Mouse (Mus musculus) bone marrow macrophage, adult 2 months (primary cell): ENCODE measurements around the gene Tab1. TPM values are rescaled to one million over a fixed set of nuclear protein-coding genes. Genes with fewer than 3 reads are reported as not detected.

Experiments
- H3K27ac ChIP-seq: 2 replicates; pipeline ENCODE4 v1.5.1; 2012; ENCODE audit warnings: low read depth, low read length; ENCODE audit not compliant: insufficient read depth
- H3K4me1 ChIP-seq: 2 replicates; pipeline ENCODE4 v1.6.1; 2012; ENCODE audit warnings: low read length; ENCODE audit not compliant: control insufficient read depth, insufficient read depth
- H3K4me3 ChIP-seq: 2 replicates; pipeline ENCODE4 v1.5.1; 2012; ENCODE audit warnings: mild to moderate bottlenecking, low read length, moderate library complexity; ENCODE audit not compliant: insufficient read depth
- CTCF ChIP-seq: IDR thresholded peaks from 2 replicates; pipeline ENCODE4 v1.5.1; 2012; ENCODE audit warnings: low read depth, mild to moderate bottlenecking, low read length, moderate library complexity
- POLR2A ChIP-seq: IDR thresholded peaks from 2 replicates; pipeline ENCODE4 v1.6.1; 2012; ENCODE audit warnings: mild to moderate bottlenecking, low read depth, low read length, borderline replicate concordance
- polyA plus RNA-seq: library from polyadenylated mRNA; stranded (reverse); fragments of >200 nt; gene quantifications from 2 replicates; pipeline ENCODE4 v1.2.4, GENCODE M21; 2012; ENCODE audit not compliant: missing spikeins, insufficient read depth, insufficient read length

Gene Tab1
- polyA plus RNA-seq, 1 experiment, result 19.2 TPM

DNA sequence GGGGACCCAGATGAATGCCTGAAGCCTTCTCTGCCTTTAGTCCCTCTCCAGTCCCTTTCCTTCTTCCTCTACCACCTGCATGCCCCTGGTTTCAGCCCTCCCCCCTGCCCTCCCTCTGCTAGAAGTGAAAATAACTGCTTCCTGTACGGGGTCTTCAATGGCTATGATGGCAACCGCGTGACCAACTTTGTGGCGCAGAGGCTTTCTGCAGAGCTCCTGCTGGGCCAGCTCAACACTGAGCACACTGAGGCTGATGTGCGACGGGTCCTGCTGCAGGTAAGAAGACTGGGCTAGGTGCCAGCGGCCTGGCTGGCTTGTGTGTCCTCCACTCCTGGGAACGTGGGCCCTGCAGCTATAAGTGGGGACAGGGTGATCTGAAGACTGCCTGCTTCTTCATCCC is 15.6 kb downstream of the Tab1 start:
- H3K4me3 ChIP-seq, result no peak overlapping the region
- TF ChIP-seq POLR2A (no peak), CTCF (no peak)
- no peak overlapping the region for H3K27ac ChIP-seq
- no peaks in the 10 kb centered on the region for H3K4me1 ChIP-seq

GRCm38 (mm10) chr15:80149517-80149916 is 16.6 kb downstream of the Tab1 start:
- H3K4me1 ChIP-seq, result no peaks in the 10 kb centered on the region
- H3K4me3 ChIP-seq, result no peak overlapping the region
- TF ChIP-seq CTCF (no peak), POLR2A (no peak)
- no peak overlapping the region for H3K27ac ChIP-seq

DNA sequence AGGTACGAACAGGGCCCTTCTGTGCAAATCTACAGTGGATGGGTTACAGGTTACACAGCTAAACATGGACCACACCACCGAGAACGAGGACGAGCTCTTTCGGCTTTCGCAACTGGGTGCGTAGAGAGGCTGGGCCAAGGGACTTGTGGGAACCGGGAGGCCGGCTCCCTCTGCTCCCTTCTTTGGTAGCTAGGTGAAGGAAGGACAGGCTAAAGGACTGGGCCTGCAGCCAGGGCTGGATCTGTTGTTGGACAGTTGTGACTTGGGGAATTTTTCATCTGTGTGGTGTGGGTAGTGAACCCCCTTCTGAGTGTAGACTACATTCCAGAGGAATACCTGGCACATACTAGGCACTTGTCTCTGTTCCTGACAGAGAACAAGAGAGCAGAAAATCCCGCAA is 19.7 kb downstream of the Tab1 start:
- no peak for TF ChIP-seq POLR2A
- no peak for TF ChIP-seq CTCF
- no peak overlapping the region for H3K27ac ChIP-seq
- no peaks in the 10 kb centered on the region for H3K4me1 ChIP-seq
- H3K4me3 ChIP-seq, result no peak overlapping the region

DNA sequence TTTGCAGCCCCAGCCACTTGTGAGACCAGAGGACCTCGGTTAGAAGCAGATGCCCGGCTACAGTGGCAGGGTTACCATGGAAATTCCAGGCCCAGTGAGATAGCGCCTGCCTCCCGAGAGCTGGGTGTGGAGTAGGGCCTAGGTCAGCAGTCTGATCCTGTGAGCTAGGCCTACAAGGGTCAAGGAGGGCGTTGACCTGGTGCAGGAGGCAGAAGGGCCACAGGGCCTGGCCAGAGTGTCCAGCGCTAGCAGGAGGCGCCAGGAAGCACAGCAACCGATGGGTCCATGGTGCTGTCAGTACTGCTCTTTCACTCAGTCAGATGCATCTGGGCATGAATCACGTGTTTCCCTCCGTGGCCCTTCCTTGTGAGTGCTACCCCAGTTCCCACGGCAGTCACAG is 20.8 kb downstream of the Tab1 start:
- TF ChIP-seq POLR2A (no peak), CTCF (no peak)
- Histone ChIP-seq H3K27ac (no peak overlapping the region), H3K4me1 (no peaks in the 10 kb centered on the region), H3K4me3 (no peak overlapping the region)

GRCm38 (mm10) chr15:80155707-80156106 is 22.8 kb downstream of the Tab1 start:
- Histone ChIP-seq H3K27ac (no peak overlapping the region), H3K4me3 (no peak overlapping the region), H3K4me1 (no peaks in the 10 kb centered on the region)
- no peak for TF ChIP-seq POLR2A
- TF ChIP-seq CTCF, result no peak

DNA sequence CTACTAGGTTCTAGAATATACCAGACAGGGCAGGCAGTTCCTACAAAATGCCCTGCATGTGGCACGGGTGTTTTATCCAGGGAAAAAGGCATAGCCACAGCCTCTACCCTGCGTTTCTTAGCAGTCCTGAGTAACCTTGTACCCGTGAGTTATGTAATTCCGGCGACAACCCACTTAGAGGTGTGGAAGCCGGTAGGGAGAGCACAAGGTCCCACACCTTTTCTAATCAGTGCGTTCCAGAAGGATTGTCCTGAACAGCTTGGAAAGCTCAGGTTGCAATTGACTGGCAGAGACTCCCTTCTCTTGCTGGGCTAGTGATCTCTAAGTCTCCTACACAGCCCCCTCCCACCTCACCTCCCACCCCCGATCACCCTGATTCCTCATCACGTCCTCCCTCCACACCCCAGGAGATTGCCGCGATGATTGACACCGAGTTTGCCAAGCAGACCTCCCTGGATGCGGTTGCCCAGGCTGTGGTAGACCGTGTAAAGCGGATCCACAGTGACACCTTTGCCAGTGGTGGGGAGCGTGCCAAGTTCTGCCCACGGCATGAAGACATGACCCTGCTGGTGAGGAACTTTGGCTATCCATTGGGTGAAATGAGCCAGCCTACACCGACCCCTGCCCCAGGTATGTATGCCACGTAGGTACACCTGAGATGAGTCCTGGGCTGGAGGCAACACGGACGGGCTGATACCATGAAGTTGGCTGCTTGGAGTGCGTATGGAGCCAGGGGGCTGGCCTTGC is 24.4 kb downstream of the Tab1 start:
- TF ChIP-seq CTCF, result no peak
- no peak for TF ChIP-seq POLR2A
- Histone ChIP-seq H3K4me3 (no peak overlapping the region), H3K27ac (no peak overlapping the region), H3K4me1 (no peaks in the 10 kb centered on the region)

DNA sequence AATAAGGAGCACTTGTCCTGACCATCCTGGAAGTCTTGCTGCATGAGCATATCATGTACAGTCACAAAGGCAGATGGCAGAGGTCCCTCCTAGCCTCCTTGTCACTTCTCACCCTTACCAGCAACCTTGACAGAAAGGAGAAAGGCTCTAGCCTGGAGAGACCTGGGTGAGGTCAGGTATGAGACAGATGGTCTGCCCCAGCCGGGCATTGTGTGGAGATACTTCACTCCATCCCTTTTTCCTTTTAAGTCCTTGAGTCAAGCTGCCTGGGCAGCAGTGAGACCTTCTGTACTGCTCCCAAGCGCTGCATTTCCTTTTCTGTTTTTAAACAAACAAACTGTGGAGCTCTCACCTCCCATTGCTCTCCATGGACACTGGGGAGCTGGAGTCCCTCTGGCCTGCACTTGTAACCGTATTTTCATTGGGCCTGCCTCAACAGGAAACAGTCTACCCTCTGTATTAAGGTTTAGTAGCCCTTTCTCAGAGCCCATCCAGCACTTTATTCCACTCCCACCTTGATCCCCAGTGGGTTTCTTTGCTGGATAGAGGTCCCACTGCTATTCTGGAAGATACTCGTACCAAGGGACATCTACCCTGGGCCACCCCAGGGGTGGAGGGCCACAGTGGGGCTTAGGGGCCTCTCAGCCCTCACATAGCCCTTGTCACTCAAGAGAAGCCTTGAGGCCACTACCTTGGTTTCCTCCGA is 25.2 kb downstream of the Tab1 start:
- Histone ChIP-seq H3K4me1 (no peaks in the 10 kb centered on the region), H3K27ac (no peak overlapping the region), H3K4me3 (no peak overlapping the region)
- TF ChIP-seq POLR2A, result no peak
- no peak for TF ChIP-seq CTCF

DNA sequence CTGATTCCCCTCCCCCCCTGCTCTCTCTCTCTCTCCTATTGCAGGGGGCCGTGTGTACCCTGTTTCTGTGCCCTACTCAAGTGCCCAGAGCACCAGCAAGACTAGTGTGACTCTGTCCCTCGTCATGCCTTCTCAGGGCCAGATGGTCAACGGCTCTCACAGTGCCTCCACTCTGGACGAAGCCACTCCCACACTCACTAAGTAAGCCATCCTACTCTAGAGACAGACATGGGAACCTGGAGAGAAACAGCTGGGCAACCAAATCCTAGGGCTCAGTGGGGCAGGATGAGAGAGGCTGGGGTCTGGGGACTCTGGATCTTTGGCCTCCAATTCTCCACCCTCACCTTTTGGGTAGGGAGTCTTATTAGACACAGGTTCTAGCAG is 25.8 kb downstream of the Tab1 start:
- Histone ChIP-seq H3K4me3 (no peak overlapping the region), H3K27ac (no peak overlapping the region), H3K4me1 (no peaks in the 10 kb centered on the region)
- TF ChIP-seq CTCF (no peak), POLR2A (no peak)

DNA sequence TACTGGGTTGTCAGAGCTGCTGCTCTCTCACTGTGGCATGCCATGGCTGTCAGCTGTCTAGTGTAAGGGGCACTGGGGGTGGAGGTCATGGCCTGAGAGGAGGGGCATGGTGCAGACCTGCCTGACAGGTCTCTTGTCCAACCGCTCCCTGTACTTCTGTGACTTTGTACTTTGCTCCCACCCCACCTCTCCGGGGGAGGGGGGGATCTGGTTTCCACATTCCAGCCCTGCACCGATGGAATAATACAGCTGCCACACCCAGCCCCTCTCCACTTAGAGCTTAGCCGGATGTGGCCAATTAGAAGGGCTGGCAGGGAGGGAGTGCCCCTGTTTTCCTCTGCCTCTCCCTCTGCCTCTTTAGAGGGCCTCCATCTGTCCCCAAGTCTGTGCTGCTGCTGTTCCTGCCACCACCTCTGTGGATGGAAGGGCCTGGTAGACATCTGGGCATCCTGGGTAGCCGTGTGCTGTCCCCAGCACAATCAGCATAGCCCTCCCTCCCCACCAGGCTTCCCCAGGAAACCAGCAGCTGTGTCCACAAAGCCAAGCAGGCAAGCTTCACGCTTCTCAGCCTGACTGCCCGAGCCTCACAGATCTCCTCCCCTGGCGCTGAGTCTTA is 26.5 kb downstream of the Tab1 start:
- TF ChIP-seq POLR2A (no peak), CTCF (no peak)
- no peak overlapping the region for H3K27ac ChIP-seq
- no peak overlapping the region for H3K4me3 ChIP-seq
- no peaks in the 10 kb centered on the region for H3K4me1 ChIP-seq

- Histone ChIP-seq H3K27ac (no peak overlapping the region), H3K4me3 (no peak overlapping the region), H3K4me1 (no peaks in the 10 kb centered on the region)
- TF ChIP-seq POLR2A (no peak), CTCF (no peak)
These were observed 27.3 kb downstream of the Tab1 start for GRCm38 (mm10) chr15:80160223-80160622.
